Mouse (Mus musculus) natural killer cell, adult 2 months (primary cell): ENCODE measurements at regions not wholly inside any gene's neighbourhood (a gene's known extent, or its start where the extent isn't known, plus 50 kb on each side); places are given as distances from the start of the nearest gene placed in this dataset.
A peak's percentile ranks its signal among the peaks of the same experiment; 100 is the strongest.

Source experiments
- DNase-seq, 2 experiments: peaks; one replicate each; pipeline ENCODE4 v3.0.0; 2022; ENCODE audit warnings: low spot score in 2 of 2

DNA sequence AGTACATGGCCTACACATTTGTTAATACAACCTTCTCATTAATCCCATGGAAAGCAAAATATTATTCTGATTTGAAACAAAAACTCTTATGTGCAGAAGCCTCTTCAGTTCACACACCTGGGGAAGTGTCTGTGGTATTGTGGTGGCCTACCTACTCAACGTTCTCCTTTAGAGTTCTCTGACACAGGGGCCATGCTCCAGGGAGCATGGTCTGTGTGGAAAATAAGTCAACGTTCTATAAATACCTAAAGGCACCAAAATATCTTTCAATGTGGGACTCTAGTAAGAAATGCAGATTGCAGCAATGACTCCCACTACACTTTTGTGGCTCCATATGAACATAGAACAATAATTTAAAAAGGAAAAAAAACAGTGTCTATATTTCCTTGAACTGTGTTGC is 489.0 kb upstream of the A1bg start:
- DNase-seq: no peak

DNA sequence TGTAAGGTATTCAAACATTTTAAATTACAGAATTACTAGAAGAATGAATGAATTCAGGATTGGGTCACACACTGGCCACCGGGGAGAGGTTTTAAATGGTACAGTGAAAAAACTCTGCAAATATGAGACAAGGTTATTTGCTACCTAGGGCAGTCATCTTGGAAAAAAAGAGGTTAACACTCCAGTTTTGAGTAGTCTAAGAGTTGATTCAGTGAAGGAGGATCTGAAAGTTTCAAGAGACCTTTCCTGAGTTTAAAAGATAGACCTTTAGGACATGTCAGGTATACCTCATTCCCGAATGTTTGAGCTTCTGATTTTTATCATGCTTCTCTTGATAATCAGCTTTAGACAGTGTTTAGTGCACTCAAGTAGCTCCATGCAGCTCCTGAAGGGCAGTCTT is 488.0 kb upstream of the A1bg start:
- DNase-seq: no peak

DNA sequence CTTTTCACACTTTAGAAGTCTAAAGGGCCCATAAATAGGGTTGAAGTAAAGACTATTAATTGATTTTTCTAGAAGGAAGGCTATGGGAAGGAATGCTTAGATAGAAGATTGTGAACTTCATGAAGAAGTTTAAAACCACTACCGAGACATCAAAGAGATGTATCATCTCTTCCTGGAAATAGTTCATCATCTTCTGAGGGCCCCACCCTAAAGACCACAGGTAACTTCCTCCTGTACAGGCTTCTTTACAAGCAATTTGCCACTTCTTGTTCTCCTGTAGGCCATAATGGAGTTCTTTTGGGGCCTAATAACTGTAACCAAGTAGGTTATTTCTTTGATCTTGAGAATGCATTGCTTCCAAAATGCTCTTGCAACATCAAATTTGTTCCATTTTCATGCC is 485.8 kb upstream of the A1bg start:
- no peak for DNase-seq

DNA sequence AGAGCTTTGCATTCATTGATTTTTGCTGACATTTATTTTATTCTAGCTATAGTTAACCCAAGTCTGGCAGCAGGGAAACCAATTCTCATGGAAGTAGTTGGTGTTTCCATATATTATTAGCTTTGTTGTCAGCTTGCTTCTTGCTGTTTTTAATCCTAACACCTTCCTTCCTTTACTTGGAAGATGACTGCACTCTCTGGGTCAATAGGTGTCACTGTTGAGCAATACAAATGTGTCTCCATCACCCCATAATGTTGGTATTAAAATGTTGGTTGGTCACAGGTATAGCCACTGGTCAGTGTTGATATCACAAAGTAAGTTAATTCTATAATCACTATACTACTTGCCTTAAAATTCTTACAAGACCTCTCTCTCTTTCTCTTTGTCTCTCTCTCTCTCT is 477.9 kb upstream of the A1bg start:
- peak in 1 of 2 experiments; percentile 21 for DNase-seq

GRCm38 (mm10) chr15:61399971-61400370 is 477.2 kb upstream of the A1bg start:
- no peak for DNase-seq

DNA sequence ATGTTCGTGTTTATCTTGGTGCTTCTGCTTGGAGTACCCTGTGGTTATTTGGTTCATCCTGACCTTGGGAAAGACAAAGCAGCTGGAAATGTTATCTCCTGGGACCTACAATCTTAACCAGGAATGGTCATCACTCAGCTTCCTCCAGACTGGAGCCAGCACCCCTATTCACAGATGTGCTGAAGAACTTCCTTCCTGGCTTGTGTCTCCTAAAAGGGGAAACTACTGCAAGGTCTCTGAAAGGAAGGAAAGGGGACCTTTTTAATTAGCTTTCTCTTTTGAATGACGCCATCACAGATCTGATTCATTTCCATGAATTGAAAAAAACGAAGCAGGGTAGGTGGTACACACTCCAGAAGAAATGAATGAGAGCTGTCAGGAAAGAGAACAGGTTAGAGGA is 476.0 kb upstream of the A1bg start:
- no peak for DNase-seq

DNA sequence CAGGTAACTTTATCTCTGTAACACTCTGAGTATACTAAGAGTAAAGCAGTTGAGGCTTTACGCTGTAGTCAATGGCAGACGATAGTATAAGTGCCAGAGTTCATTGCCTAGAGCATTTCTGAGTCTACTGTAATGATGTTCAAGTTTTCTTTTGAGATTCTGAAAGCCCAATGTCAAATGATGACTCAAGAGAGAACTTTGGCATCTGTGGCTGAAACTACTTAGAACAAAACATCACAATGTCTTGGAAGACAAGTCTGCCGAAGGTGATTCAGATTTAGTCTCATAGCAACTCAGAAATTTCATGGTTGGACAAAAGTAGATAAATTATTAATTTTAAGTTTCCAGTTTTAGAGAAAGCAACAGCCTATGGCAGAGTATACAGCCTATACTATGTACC is 474.2 kb upstream of the A1bg start:
- no peak for DNase-seq

DNA sequence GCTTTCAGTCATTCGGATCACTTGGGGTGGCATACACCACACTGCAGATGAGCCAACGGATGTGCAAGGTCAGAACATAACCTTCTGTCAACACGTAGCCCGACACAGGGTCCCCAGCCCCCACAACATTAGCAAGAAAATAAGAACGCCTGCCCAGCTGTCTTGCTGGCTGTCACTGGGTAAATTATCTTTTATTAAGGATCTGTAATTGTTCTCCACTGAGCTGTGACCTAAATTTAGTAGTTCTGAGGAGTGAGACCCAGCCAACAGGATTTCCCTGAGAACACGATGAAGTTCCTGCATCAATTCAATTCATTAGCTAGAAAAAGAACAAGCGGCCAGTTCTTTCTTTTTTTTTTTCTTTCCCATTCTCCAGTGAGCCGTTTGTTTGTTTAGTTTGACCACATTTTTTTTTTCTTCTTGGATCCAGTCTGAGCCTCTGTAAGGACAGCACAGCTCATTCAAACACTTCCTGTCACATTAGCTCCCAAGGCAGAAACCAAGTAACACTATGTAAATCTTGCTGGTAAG is 472.5 kb upstream of the A1bg start:
- DNase-seq: no peak

- no peak for DNase-seq
Measured at GRCm38 (mm10) chr15:61380666-61381065, 457.9 kb upstream of the A1bg start.

GRCm38 (mm10) chr15:61366276-61366675 is 443.5 kb upstream of the A1bg start:
- no peak for DNase-seq

DNA sequence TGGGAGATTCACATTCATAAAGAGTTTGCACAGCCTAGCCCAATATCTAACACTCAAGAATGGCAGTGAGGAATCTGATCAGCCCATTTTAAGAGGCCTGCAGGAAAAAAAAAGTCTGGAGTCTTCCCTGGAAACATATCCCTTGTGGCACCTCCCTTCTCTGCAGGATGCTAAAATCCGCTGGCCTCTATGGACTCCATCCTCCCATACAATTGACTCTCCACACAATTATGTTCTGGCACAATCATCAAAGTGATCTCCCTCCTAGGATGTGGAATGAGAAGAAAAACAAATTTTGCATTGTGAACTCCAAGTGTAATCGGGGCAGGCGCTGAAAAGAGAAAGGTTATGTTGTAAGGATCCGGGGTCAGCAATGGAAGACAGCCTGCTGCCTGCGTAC is 442.7 kb upstream of the A1bg start:
- DNase-seq: no peak

DNA sequence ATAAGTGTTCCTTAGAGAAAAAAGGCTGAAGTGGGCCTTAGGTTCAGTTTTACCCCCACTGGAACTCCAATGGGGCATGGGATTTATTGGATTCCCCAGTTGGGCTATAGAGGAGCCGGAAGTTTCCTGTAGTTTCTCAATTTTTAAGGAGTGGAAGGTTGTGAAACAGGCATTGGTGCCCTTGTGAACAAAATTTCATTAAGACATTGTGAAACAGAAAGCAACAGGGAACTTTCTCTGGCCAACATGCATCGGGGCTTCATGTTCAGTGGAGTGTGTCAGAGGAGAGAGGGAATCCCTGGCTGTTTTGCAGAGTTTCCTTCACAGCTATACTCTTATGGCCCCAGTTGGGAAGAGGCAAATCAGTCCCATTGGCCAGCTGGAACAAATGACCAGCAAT is 441.6 kb upstream of the A1bg start:
- no peak for DNase-seq

DNA sequence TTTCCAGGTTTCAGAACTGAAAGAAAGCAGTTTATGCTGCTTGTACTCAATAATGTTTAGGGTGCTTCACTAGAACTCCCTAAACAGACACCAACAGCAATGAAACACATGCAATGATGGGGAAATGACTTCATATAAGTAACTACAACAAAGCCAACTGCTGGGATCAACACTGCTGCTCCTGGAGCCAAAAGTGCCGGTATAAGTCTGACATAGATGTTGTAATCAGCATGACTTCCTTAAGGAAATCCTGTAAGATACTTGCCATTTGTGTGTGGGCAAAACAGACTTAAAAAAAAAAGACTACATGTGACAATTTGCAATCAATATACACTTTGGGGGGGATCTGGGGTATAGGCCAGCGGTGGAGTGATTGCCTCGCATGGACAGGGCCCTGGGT is 438.4 kb upstream of the A1bg start:
- DNase-seq: no peak

DNA sequence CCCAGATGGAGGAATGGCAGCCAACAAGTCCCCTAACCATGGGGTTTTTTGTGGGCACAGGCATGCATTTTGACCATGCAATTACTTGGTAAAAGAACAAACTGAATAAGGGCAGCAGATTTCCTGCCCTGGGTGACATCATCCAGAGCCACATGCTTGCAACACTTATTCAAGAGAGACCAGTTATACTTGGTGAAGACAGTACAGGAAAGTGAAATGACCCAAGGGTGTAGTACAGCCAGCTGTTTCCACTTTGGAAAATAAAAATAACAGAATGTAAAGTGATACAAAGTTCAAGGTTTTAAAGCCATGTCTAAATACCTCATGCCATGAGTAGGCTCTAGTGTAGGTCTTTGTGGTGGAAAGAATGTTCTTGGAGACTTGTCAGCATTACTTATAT is 432.5 kb upstream of the A1bg start:
- DNase-seq: no peak

- DNase-seq: no peak
Measured at GRCm38 (mm10) chr15:61351729-61352342, 429.0 kb upstream of the A1bg start.

DNA sequence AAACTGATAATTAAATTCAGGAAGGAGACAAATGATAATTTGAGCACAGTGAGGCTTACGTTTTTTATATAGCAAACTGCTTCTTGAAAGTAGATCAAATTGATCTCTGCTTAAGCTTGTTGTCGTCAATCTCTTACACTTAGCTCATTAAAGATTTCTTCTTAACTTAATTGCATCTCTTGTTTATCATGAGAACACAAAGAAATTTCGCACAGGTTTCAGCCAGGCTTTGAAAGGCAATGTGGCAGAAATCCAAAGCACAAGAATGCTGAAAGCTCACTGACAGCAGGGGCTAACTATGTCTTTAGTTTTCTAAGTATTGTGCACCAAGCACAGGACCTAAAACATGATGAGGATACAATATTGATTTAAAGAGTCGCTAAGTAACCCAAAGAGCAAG is 422.3 kb upstream of the A1bg start:
- no peak for DNase-seq

GRCm38 (mm10) chr15:61342618-61343017 is 419.8 kb upstream of the A1bg start:
- no peak for DNase-seq

DNA sequence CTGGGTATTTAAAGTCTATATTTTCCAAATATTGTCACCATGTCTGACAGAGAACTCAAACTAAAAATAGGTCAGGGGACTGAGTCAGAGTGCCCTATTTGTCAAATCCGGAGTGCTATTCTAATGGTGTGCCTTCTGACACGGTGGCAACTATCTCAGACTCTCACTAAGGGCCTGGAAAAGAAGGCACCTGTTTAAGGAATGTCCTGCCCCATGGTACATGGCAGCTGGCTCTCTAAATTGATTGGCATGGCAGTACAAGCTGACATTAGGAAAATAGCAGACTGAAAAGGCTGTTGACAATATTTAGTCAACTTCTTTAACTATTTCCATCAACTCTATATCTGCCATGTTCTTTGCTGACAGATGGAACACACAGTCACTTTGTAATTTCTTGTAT is 405.1 kb upstream of the A1bg start:
- no peak for DNase-seq

GRCm38 (mm10) chr15:61322243-61322642 is 399.4 kb upstream of the A1bg start:
- DNase-seq: no peak

DNA sequence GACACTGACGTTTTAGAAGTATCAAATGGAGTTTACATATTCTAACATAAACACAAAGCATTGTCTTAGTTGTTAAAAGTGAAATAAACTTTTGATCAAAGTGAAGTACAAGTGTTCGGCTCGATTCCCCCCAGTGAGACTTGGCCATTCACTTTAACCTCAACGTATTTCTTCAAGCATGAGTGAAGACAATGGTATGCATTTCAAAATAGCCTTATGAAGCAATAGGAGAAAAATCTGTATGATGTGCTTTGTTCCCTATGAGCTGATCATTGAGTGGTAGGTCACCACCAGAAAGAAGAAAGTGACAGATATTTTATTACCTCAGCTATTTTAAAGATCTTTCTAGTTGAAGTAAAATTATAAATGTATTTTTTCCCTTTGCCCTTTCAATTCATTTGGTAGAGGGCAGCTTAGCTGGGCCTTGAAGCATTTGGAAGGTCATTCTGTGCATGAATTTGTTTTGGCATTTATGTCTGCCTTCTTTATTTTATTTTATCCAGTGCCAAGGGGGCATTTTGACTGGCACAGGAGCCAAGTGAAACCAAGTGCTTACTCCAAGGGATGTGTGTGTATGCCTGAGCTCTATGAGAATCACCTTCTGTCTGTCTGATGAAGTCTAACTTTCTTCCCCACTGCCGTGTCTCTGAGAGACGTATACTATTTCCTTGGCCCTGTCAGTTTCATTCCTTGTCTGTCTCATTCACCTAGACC is 386.8 kb upstream of the A1bg start:
- no peak for DNase-seq

DNA sequence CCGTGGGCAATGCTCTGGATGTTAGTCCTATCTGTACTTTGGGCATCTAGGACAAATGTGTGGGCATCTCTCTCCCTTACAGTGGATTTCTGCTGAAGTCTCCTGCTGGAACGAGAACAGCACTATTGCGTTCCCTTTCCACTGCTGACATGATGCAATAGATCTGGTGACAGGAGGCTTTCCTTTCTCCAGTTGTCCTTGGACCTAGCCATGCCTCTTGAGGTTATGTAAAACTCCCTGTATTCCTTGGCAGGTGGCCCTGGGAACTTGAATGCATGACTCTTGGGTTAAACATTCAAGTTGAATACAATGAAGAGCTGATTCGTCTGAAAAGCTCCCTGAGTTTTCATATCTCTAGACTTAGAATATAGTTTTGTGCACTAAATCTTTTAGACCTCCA is 386.1 kb upstream of the A1bg start:
- no peak for DNase-seq

GRCm38 (mm10) chr15:61304546-61304945 is 381.7 kb upstream of the A1bg start:
- DNase-seq: no peak

DNA sequence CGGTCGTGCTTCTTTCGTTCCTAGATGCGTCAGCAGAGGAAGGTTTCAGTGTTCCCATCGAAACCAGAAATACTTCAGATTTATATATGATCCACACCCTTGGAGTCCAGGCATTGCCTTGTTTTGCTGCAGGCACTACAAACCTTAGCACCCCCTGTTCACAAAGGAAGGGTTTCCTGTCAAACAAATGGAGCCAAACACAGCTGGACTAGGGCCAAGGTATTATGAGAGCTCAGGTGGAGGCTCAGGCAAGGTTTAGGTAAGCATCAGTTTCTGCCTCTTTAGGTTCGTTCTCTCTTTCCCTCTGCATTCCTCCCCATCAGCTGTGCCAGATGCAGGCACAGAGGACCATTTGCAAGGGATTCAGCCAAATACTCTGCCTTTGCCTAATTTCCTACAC is 377.0 kb upstream of the A1bg start:
- DNase-seq: no peak
